Mouse (Mus musculus) erythroid progenitor cell, adult 5-6 weeks (primary cell): ENCODE measurements at regions not wholly inside any gene's neighbourhood (a gene's known extent, or its start where the extent isn't known, plus 50 kb on each side); places are given as distances from the start of the nearest gene placed in this dataset.

ENCODE experiments used
- ATAC-seq: replicated peaks from 2 replicates; pipeline ENCODE4 v1.8.0; 2016; ENCODE audit warnings: moderate number of reproducible peaks, mild to moderate bottlenecking, moderate TSS enrichment, inconsistent platforms; ENCODE audit not compliant: poor library complexity, low FRiP score, severe bottlenecking

GRCm38 (mm10) chr4:105531651-105532425 is 257.8 kb upstream of the Gm12728 start:
- ATAC-seq, result no peak

- no peak for ATAC-seq
Observed at GRCm38 (mm10) chr4:105535451-105535850, 254.2 kb upstream of the Gm12728 start.

- no peak for ATAC-seq
Observed at GRCm38 (mm10) chr4:105545486-105545885, 244.2 kb upstream of the Gm12728 start.

- no peak for ATAC-seq
Observed at GRCm38 (mm10) chr4:105549744-105550440, 239.8 kb upstream of the Gm12728 start.

GRCm38 (mm10) chr4:105551966-105552685 is 237.5 kb upstream of the Gm12728 start:
- ATAC-seq, result no peak

- ATAC-seq, result no peak
Observed at GRCm38 (mm10) chr4:105554994-105555393, 234.7 kb upstream of the Gm12728 start.

- ATAC-seq, result no peak
Observed at GRCm38 (mm10) chr4:105555941-105556340, 233.7 kb upstream of the Gm12728 start.

GRCm38 (mm10) chr4:105557396-105557795 is 232.3 kb upstream of the Gm12728 start:
- ATAC-seq, result no peak

GRCm38 (mm10) chr4:105560055-105560454 is 229.6 kb upstream of the Gm12728 start:
- ATAC-seq, result no peak

- ATAC-seq, result no peak
Observed at GRCm38 (mm10) chr4:105560781-105561180, 228.9 kb upstream of the Gm12728 start.

GRCm38 (mm10) chr4:105561611-105562010 is 228.1 kb upstream of the Gm12728 start:
- ATAC-seq, result no peak

- ATAC-seq, result no peak
Observed at GRCm38 (mm10) chr4:105565796-105566195, 223.9 kb upstream of the Gm12728 start.

- peak; percentile 95 for ATAC-seq
Observed at GRCm38 (mm10) chr4:105566513-105567457, 222.9 kb upstream of the Gm12728 start.

- no peak for ATAC-seq
Observed at GRCm38 (mm10) chr4:105569671-105570070, 220.0 kb upstream of the Gm12728 start.

GRCm38 (mm10) chr4:105575550-105575949 is 214.1 kb upstream of the Gm12728 start:
- no peak for ATAC-seq

- no peak for ATAC-seq
Observed at GRCm38 (mm10) chr4:105580987-105581386, 208.7 kb upstream of the Gm12728 start.

- ATAC-seq, result no peak
Observed at GRCm38 (mm10) chr4:105584329-105584925, 205.2 kb upstream of the Gm12728 start.

GRCm38 (mm10) chr4:105603661-105604060 is 186.0 kb upstream of the Gm12728 start:
- no peak for ATAC-seq

GRCm38 (mm10) chr4:105604607-105605006 is 185.1 kb upstream of the Gm12728 start:
- no peak for ATAC-seq
